In genomic region chr1:191380843-191381242, GRCm38 (mm10) we compare ENCODE assay signal across 16 mouse cellular contexts.
"Had no signal": no experiment of that assay in that cellular context is flagged by ENCODE, and none has a peak within 500 bp of the region (broad histone marks: within the 10 kb centered on the region; RNA-seq: fewer than 3 reads in every experiment).

No protein-coding gene starts in this region.

- H3K4me1 ChIP-seq: neural tube, embryonic 13.5 days; neural tube, embryonic 15.5 days; stomach, embryonic 15.5 days had no signal

- H3K9ac ChIP-seq: neural tube, embryonic 13.5 days; neural tube, embryonic 15.5 days; stomach, embryonic 15.5 days had no signal

- H3K27ac ChIP-seq: neural tube, embryonic 13.5 days; neural tube, embryonic 15.5 days; stomach, embryonic 15.5 days; stomach, postnatal 0 days had no signal

- DNase-seq: retina, postnatal 1 day; right cerebral cortex, adult 18-20 months; right cerebral cortex, postnatal 14 days; right cerebral cortex, postnatal 25 days; right cerebral cortex, postnatal 4 days; spleen, adult 18-20 months; thymus, adult 18-20 months; thymus, adult 2 months; thymus, postnatal 14 days; thymus, postnatal 25 days; thymus, postnatal 36 days; thymus, postnatal 4 days had no signal

- H3K36me3 ChIP-seq: neural tube, embryonic 13.5 days; neural tube, embryonic 15.5 days; stomach, embryonic 15.5 days had no signal

- H3K27me3 ChIP-seq: neural tube, embryonic 13.5 days; neural tube, embryonic 15.5 days; stomach, embryonic 15.5 days had no signal

- H3K9me3 ChIP-seq: neural tube, embryonic 13.5 days; neural tube, embryonic 15.5 days; stomach, embryonic 15.5 days had no signal

- H3K4me3 ChIP-seq: neural tube, embryonic 13.5 days; neural tube, embryonic 15.5 days; stomach, embryonic 15.5 days had no signal
